Comparison of ENCODE assay signal across 20 mouse cellular contexts in genomic region chr14:31931971-31932370, GRCm38 (mm10).
DNase-seq lines count a peak whose midpoint lies in the region; ATAC-seq and TF ChIP-seq lines count a peak whose summit lies in the region.
"Had no signal": no experiment of that assay in that cellular context is flagged by ENCODE, and none has a peak within 500 bp of the region (broad histone marks: within the 10 kb centered on the region; RNA-seq: fewer than 3 reads in every experiment).

No protein-coding gene starts in this region.

- no peak for DNase-seq in forebrain, embryonic 10.5 days (ENCODE audit: extremely low spot score, low spot score)
- no peak for DNase-seq in hindbrain, embryonic 11.5 days (ENCODE audit: low spot score)
- no peak for DNase-seq in midbrain, embryonic 14.5 days
- no peak for DNase-seq in midbrain, postnatal 0 days (ENCODE audit: low spot score)
- no peak for DNase-seq in testis, postnatal 14 days (ENCODE audit: low spot score)
- DNase-seq: cerebellum, postnatal 10 days; embryo, embryonic 11 days; forebrain, postnatal 0 days; layer of hippocampus, postnatal 36 days; lung, postnatal 4 days; retina, postnatal 1 day; thymus, postnatal 14 days had no signal

- peak overlapping the region; percentile 74; the same call in 1 of the 2 replicates for H3K27ac ChIP-seq in forebrain, embryonic 10.5 days
- H3K27ac ChIP-seq in forebrain, embryonic 15.5 days (replicated peaks): no peak overlapping the region
- H3K27ac ChIP-seq in hindbrain, embryonic 13.5 days: peak overlapping the region; percentile 19; the same call in 1 of the 2 replicates
- no peak overlapping the region for H3K27ac ChIP-seq in hindbrain, embryonic 11.5 days (ENCODE audit: low read depth, low read length)
- peak overlapping the region; percentile 49 for H3K27ac ChIP-seq in midbrain, embryonic 14.5 days (replicated peaks; ENCODE audit: low read depth, low read length)
- no peak overlapping the region for H3K27ac ChIP-seq in midbrain, postnatal 0 days (ENCODE audit: low read depth, low read length)
- H3K27ac ChIP-seq in small intestine, adult 2 months (ENCODE audit: insufficient read depth, low read depth, low read length): peak overlapping the region; percentile 83
- H3K27ac ChIP-seq: heart, embryonic 10.5 days; liver, embryonic 12.5 days had no signal

- no peak for ATAC-seq in forebrain, embryonic 15.5 days (replicated peaks)
- ATAC-seq in hindbrain, embryonic 13.5 days (ENCODE audit: low FRiP score): no peak
- ATAC-seq in hindbrain, embryonic 11.5 days (ENCODE audit: low FRiP score): no peak
- no peak for ATAC-seq in midbrain, embryonic 14.5 days (ENCODE audit: low FRiP score, low TSS enrichment)
- no peak for ATAC-seq in midbrain, postnatal 0 days (ENCODE audit: low FRiP score)
- ATAC-seq: activated CD4-positive, CD25-positive, alpha-beta regulatory T cell, adult 4 months; forebrain, postnatal 0 days; hindbrain, embryonic 16.5 days; liver, embryonic 12.5 days had no signal

- no peak overlapping the region for H3K4me3 ChIP-seq in forebrain, embryonic 10.5 days
- H3K4me3 ChIP-seq in forebrain, embryonic 15.5 days: no peak overlapping the region
- H3K4me3 ChIP-seq in hindbrain, embryonic 13.5 days: no peak overlapping the region
- H3K4me3 ChIP-seq in hindbrain, embryonic 11.5 days (ENCODE audit: low read depth, low read length): no peak overlapping the region
- H3K4me3 ChIP-seq in midbrain, embryonic 14.5 days (replicated peaks; ENCODE audit: low read depth, low read length): no peak overlapping the region
- H3K4me3 ChIP-seq in midbrain, postnatal 0 days (ENCODE audit: low read depth, low read length): no peak overlapping the region
- no peak overlapping the region for H3K4me3 ChIP-seq in small intestine, adult 2 months (ENCODE audit: low read depth, low read length)
- H3K4me3 ChIP-seq: heart, embryonic 10.5 days; liver, embryonic 12.5 days had no signal

- H3K4me2 ChIP-seq in forebrain, embryonic 15.5 days (replicated peaks): no peak overlapping the region
- H3K4me2 ChIP-seq in hindbrain, embryonic 13.5 days: no peak overlapping the region
- H3K4me2 ChIP-seq in hindbrain, embryonic 11.5 days (replicated peaks; ENCODE audit: low read depth, low read length): no peak overlapping the region
- no peak overlapping the region for H3K4me2 ChIP-seq in midbrain, embryonic 14.5 days (ENCODE audit: low read length)
- H3K4me2 ChIP-seq in midbrain, postnatal 0 days (ENCODE audit: low read depth, low read length, poor library complexity, severe bottlenecking): no peak overlapping the region
- H3K4me2 ChIP-seq: liver, embryonic 12.5 days had no signal

- H3K4me1 ChIP-seq in forebrain, embryonic 10.5 days: peaks cover 65% of the 10 kb centered on the region
- H3K4me1 ChIP-seq in forebrain, embryonic 15.5 days: peaks cover 31% of the 10 kb centered on the region
- H3K4me1 ChIP-seq in hindbrain, embryonic 13.5 days (replicated peaks): peaks cover 25% of the 10 kb centered on the region
- H3K4me1 ChIP-seq in hindbrain, embryonic 11.5 days (replicated peaks; ENCODE audit: control insufficient read depth, insufficient read depth, low read length): no peaks in the 10 kb centered on the region
- H3K4me1 ChIP-seq in midbrain, embryonic 14.5 days (ENCODE audit: control insufficient read depth, insufficient read depth, low read length): peaks cover 20% of the 10 kb centered on the region
- peaks cover 4% of the 10 kb centered on the region; the same call in 1 of the 2 replicates for H3K4me1 ChIP-seq in midbrain, postnatal 0 days (ENCODE audit: insufficient read depth, low read length)
- H3K4me1 ChIP-seq in small intestine, adult 2 months (ENCODE audit: control insufficient read depth, insufficient read depth, insufficient read length, low read length): peaks cover 13% of the 10 kb centered on the region; the same call in 1 of the 2 replicates

- H3K36me3 ChIP-seq in forebrain, embryonic 10.5 days (replicated peaks): no peaks in the 10 kb centered on the region
- H3K36me3 ChIP-seq in forebrain, embryonic 15.5 days: no peaks in the 10 kb centered on the region
- no peaks in the 10 kb centered on the region for H3K36me3 ChIP-seq in hindbrain, embryonic 13.5 days
- H3K36me3 ChIP-seq in hindbrain, embryonic 11.5 days (ENCODE audit: control insufficient read depth, insufficient read depth, low read length): no peaks in the 10 kb centered on the region
- H3K36me3 ChIP-seq in midbrain, embryonic 14.5 days (ENCODE audit: control insufficient read depth, insufficient read depth, low read length): no peaks in the 10 kb centered on the region
- H3K36me3 ChIP-seq in midbrain, postnatal 0 days (ENCODE audit: insufficient read depth, low read length): no peaks in the 10 kb centered on the region
- H3K36me3 ChIP-seq in small intestine, adult 2 months (ENCODE audit: control insufficient read depth, insufficient read depth, low read length): no peaks in the 10 kb centered on the region
- H3K36me3 ChIP-seq: heart, embryonic 10.5 days; liver, embryonic 12.5 days had no signal

- TF ChIP-seq CTCF in midbrain, postnatal 0 days (IDR thresholded peaks at IDR 0.05): no peak
- no peak for TF ChIP-seq CTCF in small intestine, adult 2 months (IDR thresholded peaks at IDR 0.05; ENCODE audit: extremely low read depth, insufficient read length, insufficient replicate concordance, low read depth, low read length)

- no peaks in the 10 kb centered on the region for H3K27me3 ChIP-seq in forebrain, embryonic 10.5 days (ENCODE audit: poor library complexity, severe bottlenecking)
- no peaks in the 10 kb centered on the region for H3K27me3 ChIP-seq in forebrain, embryonic 15.5 days
- H3K27me3 ChIP-seq in hindbrain, embryonic 13.5 days: no peaks in the 10 kb centered on the region
- H3K27me3 ChIP-seq in hindbrain, embryonic 11.5 days (ENCODE audit: control insufficient read depth, insufficient read depth, low read length): no peaks in the 10 kb centered on the region
- H3K27me3 ChIP-seq in midbrain, embryonic 14.5 days (ENCODE audit: control insufficient read depth, insufficient read depth, low read length): no peaks in the 10 kb centered on the region
- H3K27me3 ChIP-seq in midbrain, postnatal 0 days (ENCODE audit: insufficient read depth, low read length): no peaks in the 10 kb centered on the region
- no peaks in the 10 kb centered on the region for H3K27me3 ChIP-seq in small intestine, adult 2 months (ENCODE audit: control insufficient read depth, insufficient read depth, low read length)
- H3K27me3 ChIP-seq: CH12.LX had no signal

- H3K9ac ChIP-seq in forebrain, embryonic 15.5 days (replicated peaks): no peak overlapping the region
- H3K9ac ChIP-seq in hindbrain, embryonic 13.5 days: no peak overlapping the region
- H3K9ac ChIP-seq in hindbrain, embryonic 11.5 days (ENCODE audit: low read depth, low read length): no peak overlapping the region
- no peak overlapping the region for H3K9ac ChIP-seq in midbrain, embryonic 14.5 days (replicated peaks; ENCODE audit: low read length)
- H3K9ac ChIP-seq in midbrain, postnatal 0 days (replicated peaks; ENCODE audit: low read length, poor library complexity, severe bottlenecking): no peak overlapping the region
- H3K9ac ChIP-seq: forebrain, postnatal 0 days; liver, embryonic 12.5 days had no signal

- no peaks in the 10 kb centered on the region for H3K9me3 ChIP-seq in forebrain, embryonic 10.5 days
- H3K9me3 ChIP-seq in forebrain, embryonic 15.5 days: no peaks in the 10 kb centered on the region
- no peaks in the 10 kb centered on the region for H3K9me3 ChIP-seq in hindbrain, embryonic 13.5 days
- no peaks in the 10 kb centered on the region for H3K9me3 ChIP-seq in hindbrain, embryonic 11.5 days (ENCODE audit: control insufficient read depth, low read length)
- H3K9me3 ChIP-seq in midbrain, embryonic 14.5 days (ENCODE audit: control insufficient read depth, low read length): no peaks in the 10 kb centered on the region
- 0 out of 2 replicates have a peak, but pooled peaks cover under 1% of the 10 kb centered on the region for H3K9me3 ChIP-seq in midbrain, postnatal 0 days (ENCODE audit: low read length)
- H3K9me3 ChIP-seq: heart, embryonic 10.5 days; liver, embryonic 12.5 days had no signal

- WGBS in forebrain, embryonic 10.5 days: 91% methylated on average over 5 of the region's 5 CpGs
- WGBS in forebrain, embryonic 15.5 days: 74% methylated on average over 5 of the region's 5 CpGs
- WGBS in hindbrain, embryonic 13.5 days: 82% methylated on average over 5 of the region's 5 CpGs
- 88% methylated on average over 5 of the region's 5 CpGs for WGBS in hindbrain, embryonic 11.5 days
- 83% methylated on average over 5 of the region's 5 CpGs for WGBS in midbrain, embryonic 14.5 days
- 84% methylated on average over 5 of the region's 5 CpGs for WGBS in midbrain, postnatal 0 days
- WGBS in small intestine, adult 2 months: 67% methylated on average over 5 of the region's 5 CpGs

- TF ChIP-seq POLR2A in small intestine, adult 2 months (IDR thresholded peaks at IDR 0.05; ENCODE audit: low read depth, low read length): no peak

Comparison
In these comparisons a context has a peak if more than half of its experiments do, and no peak if none do; other contexts are left out.
1. H3K27ac ChIP-seq: peak in forebrain, embryonic 10.5 days (single experiment), hindbrain, embryonic 13.5 days (single experiment), midbrain, embryonic 14.5 days (single experiment) and small intestine, adult 2 months (single experiment); none in forebrain, embryonic 15.5 days (single experiment), hindbrain, embryonic 11.5 days (single experiment) and midbrain, postnatal 0 days (single experiment).